Mouse (Mus musculus) heart, postnatal 0 days (tissue): ENCODE results near the gene Suds3. TPM values are rescaled to one million over a fixed set of nuclear protein-coding genes. Genes with fewer than 3 reads are reported as not detected.

Experiments
- ATAC-seq: fragments of 200-750 bp; cut with Nextera tagmentation; 2 replicates; pipeline ENCODE4 v1.8.0; 2017; ENCODE audit warnings: low read depth, moderate number of reproducible peaks, moderate library complexity; ENCODE audit not compliant: insufficient read depth
- DNase-seq: peaks from one replicate; pipeline ENCODE4 v3.0.0-alpha.2; 2016; ENCODE audit warnings: low spot score
- H3K27ac ChIP-seq: fragments of 300-500 bp; sonication (generic); 2 replicates; pipeline ENCODE4 v1.5.1; 2014; ENCODE audit warnings: low read depth, mild to moderate bottlenecking
- H3K27me3 ChIP-seq: fragments of 300-500 bp; sonication (generic); 2 replicates; pipeline ENCODE4 v1.6.1; 2014; ENCODE audit warnings: low read length, mixed read lengths; ENCODE audit not compliant: control insufficient read depth, insufficient read depth
- H3K36me3 ChIP-seq: fragments of 300-500 bp; sonication (generic); replicated peaks from 2 replicates; pipeline ENCODE4 v1.6.1; 2014; ENCODE audit warnings: low read length, mixed read lengths; ENCODE audit not compliant: control insufficient read depth, insufficient read depth
- H3K4me1 ChIP-seq: fragments of 300-500 bp; sonication (generic); 2 replicates; pipeline ENCODE4 v1.6.1; 2014; ENCODE audit warnings: antibody characterized with exemption; ENCODE audit not compliant: control insufficient read depth, insufficient read depth
- H3K4me2 ChIP-seq: fragments of 300-500 bp; sonication (generic); 2 replicates; pipeline ENCODE4 v1.6.1; 2014; ENCODE audit warnings: low read depth, mild to moderate bottlenecking, low read length, moderate library complexity
- H3K4me3 ChIP-seq: fragments of 300-500 bp; sonication (generic); 2 replicates; pipeline ENCODE4 v1.5.1; 2014; ENCODE audit warnings: low read depth, low read length
- H3K9ac ChIP-seq: fragments of 300-500 bp; sonication (generic); replicated peaks from 2 replicates; pipeline ENCODE4 v1.6.1; 2014; ENCODE audit warnings: low read depth, low read length, mixed read lengths
- H3K9me3 ChIP-seq: fragments of 300-500 bp; sonication (generic); replicated peaks from 2 replicates; pipeline ENCODE4 v1.6.1; 2016; ENCODE audit warnings: low read length; ENCODE audit not compliant: control insufficient read depth
- CTCF ChIP-seq: IDR thresholded peaks from 2 replicates; pipeline ENCODE4 v1.5.1; 2016; ENCODE audit warnings: antibody characterized with exemption, control low read depth, low read depth
- EP300 ChIP-seq: IDR thresholded peaks from 2 replicates; pipeline ENCODE4 v1.6.1; 2016; ENCODE audit warnings: antibody characterized with exemption, low read depth
- WGBS: fragments of 180-500 bp; shearing (Covaris S2); extraction: QIAGEN DNeasy Blood & Tissue Kit; methylation state at CpG from one replicate; pipeline ENCODE4 v1.1.7; 2014; 5-methylcytosine and 5-hydroxymethylcytosine counted together
- polyA plus RNA-seq: library from polyadenylated mRNA; unstranded; fragments of >200 nt; fragmentation: Nextera tagmentation; extraction: Ambion mirVana; gene quantifications from 2 replicates; pipeline ENCODE4 v1.2.1, GENCODE M21; 2015
- total RNA-seq: library from RNA; depleted of rRNA; stranded (reverse); fragments of >200 nt; gene quantifications from 2 replicates; pipeline ENCODE4 v1.2.3, GENCODE M21; 2014; ENCODE audit warnings: low replicate concordance

Gene Suds3
- total and polyA plus RNA-seq, 2 experiments from 2014 or later: 36.9 to 50.1 TPM

- Histone ChIP-seq H3K27me3 (no peaks in the 10 kb centered on the region), H3K27ac (no peak overlapping the region), H3K4me1 (peaks cover 14% of the 10 kb centered on the region; the same call in 1 of the 2 replicates), H3K4me2 (peak overlapping the region; percentile 97), H3K4me3 (no peak overlapping the region), H3K9ac (no peak overlapping the region), H3K36me3 (no peaks in the 10 kb centered on the region), H3K9me3 (no peaks in the 10 kb centered on the region)
- ATAC-seq (no peak), DNase-seq (no peak)
- TF ChIP-seq CTCF (no peak), EP300 (no peak)
- WGBS: 5% methylated on average over 2 of the region's 2 CpGs
Observed at GRCm38 (mm10) chr5:117121657-117122056, 5.7 kb upstream of the Suds3 start.

- 1% methylated on average over 37 of the region's 40 CpGs for WGBS
- TF ChIP-seq CTCF (no peak), EP300 (no peak)
- Histone ChIP-seq H3K4me2 (peak overlapping the region; percentile 97), H3K4me3 (peak overlapping the region; percentile 84), H3K27me3 (no peaks in the 10 kb centered on the region), H3K27ac (peak overlapping the region; percentile 23; the same call in 1 of the 2 replicates), H3K9me3 (no peaks in the 10 kb centered on the region), H3K4me1 (peaks cover 14% of the 10 kb centered on the region; the same call in 1 of the 2 replicates), H3K36me3 (no peaks in the 10 kb centered on the region), H3K9ac (peak overlapping the region; percentile 63)
- ATAC-seq: no peak
- DNase-seq: no peak
Observed at GRCm38 (mm10) chr5:117120489-117121466, 4.9 kb upstream of the Suds3 start.

DNA sequence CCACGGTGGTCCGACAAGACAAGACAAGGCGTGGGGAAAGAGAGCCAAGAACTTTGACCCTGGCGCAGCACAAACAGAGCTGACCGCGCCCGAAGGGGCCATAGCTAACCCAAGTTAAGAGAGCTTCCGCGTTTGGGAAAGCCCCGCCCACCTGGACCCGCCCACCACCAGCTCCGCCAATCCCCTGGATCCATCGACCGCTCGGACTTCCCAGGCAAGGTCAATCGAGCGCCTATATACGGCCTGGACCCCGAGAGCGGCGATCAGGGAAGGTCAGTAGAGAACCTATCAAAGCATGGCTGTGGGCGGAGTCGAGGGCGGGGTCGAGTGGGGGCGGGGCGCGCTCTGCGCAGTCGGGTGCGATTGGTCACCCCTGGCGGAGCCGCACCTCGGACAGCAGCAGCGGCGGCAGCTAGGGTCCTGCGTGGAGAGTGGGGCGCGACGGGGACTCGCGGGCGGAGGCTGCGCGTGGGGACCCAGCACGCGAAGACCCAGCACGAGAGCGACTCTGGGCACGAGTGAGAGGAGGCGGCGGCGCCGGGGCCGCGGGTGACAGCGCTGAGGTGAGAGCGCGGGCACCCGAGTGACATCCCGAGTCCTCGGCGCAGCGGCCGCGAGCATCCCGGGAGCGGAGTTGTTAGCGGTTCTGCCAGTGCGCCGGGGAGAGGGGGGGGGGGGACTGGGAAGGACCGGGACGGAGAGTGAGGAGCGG is 4.0 kb upstream of the Suds3 start, which contains the start of gene Taok3:
Gene Taok3 (plus strand): TSS at position 353 of the 712 bp plus-strand sequence.
- Histone ChIP-seq H3K27me3 (no peaks in the 10 kb centered on the region), H3K36me3 (no peaks in the 10 kb centered on the region), H3K4me3 (peak within 1 kb of the TSS; percentile 84), H3K27ac (peak within 1 kb of the TSS; percentile 46), H3K4me1 (peaks cover 14% of the 10 kb centered on the region; the same call in 1 of the 2 replicates), H3K4me2 (peak within 1 kb of the TSS; percentile 97), H3K9me3 (no peaks in the 10 kb centered on the region), H3K9ac (peak within 1 kb of the TSS; percentile 63)
- TF ChIP-seq EP300 (no peak), CTCF (no peak; the same call in 1 of the 2 replicates)
- DNase-seq: peak; percentile 98
- under 1% methylated on average over 70 of the region's 74 CpGs for WGBS
- peak; percentile 88 for ATAC-seq

- no peak for DNase-seq
- Histone ChIP-seq H3K4me1 (peaks cover 14% of the 10 kb centered on the region; the same call in 1 of the 2 replicates), H3K4me2 (0 out of 2 replicates have a peak overlapping the region, but pooled peaks have one; percentile 66), H3K9me3 (no peaks in the 10 kb centered on the region), H3K27ac (no peak overlapping the region), H3K9ac (no peak overlapping the region), H3K27me3 (no peaks in the 10 kb centered on the region), H3K4me3 (peak overlapping the region; percentile 84; the same call in 1 of the 2 replicates), H3K36me3 (no peaks in the 10 kb centered on the region)
- no peak for ATAC-seq
- TF ChIP-seq EP300: no peak
- TF ChIP-seq CTCF: no peak
- WGBS: 72% methylated on average over 8 of the region's 8 CpGs
Observed at GRCm38 (mm10) chr5:117118850-117119249, 2.9 kb upstream of the Suds3 start.

DNA sequence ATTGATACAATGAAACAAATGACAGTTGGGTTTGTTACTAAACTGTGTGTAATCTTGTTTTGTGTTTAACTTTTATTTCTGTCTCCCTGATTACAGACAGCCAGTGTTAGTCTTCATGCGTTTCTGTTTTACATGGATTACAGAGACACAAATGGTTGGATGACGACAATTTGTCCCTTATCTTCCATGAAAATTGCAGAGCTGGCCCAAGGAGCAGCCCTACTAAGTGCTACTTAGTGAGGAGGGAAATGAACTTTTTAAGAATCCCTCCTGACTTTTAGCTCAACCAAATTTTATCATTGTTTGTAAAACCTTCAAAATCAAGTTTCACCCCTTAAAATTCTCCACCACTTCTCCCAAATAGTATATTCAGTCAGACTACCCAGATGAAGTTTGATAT is 2.3 kb upstream of the Suds3 start:
- Histone ChIP-seq H3K4me1 (peaks cover 14% of the 10 kb centered on the region; the same call in 1 of the 2 replicates), H3K27ac (no peak overlapping the region), H3K4me3 (no peak overlapping the region), H3K4me2 (no peak overlapping the region), H3K36me3 (peaks cover 2% of the 10 kb centered on the region; the same call in 1 of the 2 replicates), H3K9ac (no peak overlapping the region), H3K27me3 (no peaks in the 10 kb centered on the region), H3K9me3 (no peaks in the 10 kb centered on the region)
- 68% methylated on average over 2 of the region's 2 CpGs for WGBS
- DNase-seq (no peak), ATAC-seq (no peak)
- TF ChIP-seq EP300: no peak
- TF ChIP-seq CTCF: no peak
